Mouse (Mus musculus): ENCODE measurements around the gene Tph1. TPM values are rescaled to one million over a fixed set of nuclear protein-coding genes. Genes with fewer than 3 reads are reported as not detected.

Gene Tph1
- polyA plus RNA-seq, 1 experiment from 2014 or later = 0.28 TPM

DNA sequence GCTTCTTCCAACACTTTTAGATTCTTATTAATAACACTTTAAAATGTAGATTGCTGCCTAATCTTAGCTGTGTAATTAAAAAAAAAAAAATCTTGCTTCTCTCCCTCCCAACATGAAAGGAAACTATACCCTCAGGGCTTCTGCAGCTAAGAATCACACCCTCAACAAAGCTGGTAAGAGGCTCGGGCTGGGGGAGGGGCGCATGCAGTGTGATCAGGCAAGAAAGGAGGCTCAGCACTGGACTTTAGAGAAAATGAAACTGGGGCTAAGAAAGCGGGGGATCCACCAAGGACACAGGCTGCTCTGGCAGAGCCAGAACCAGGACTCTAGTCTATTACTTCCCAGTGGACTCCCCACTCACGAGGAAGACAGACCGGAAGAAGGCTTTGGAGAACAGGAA lies 71.2 kb downstream of the Tph1 start:
- peak overlapping the region; percentile 62 for H3K27ac ChIP-seq (replicated peaks; ENCODE audit: low read depth, low read length)
- peaks cover 13% of the 10 kb centered on the region; the same call in 1 of the 2 replicates for H3K4me1 ChIP-seq (ENCODE audit: control insufficient read depth, insufficient read depth, low read length)
- no peak overlapping the region for H3K4me2 ChIP-seq (ENCODE audit: low read length)
- ATAC-seq (ENCODE audit: low FRiP score, low TSS enrichment) (no peak), DNase-seq (peak; percentile 77)
- 0 out of 2 replicates have a peak, but pooled peaks cover 8% of the 10 kb centered on the region for H3K36me3 ChIP-seq (ENCODE audit: control insufficient read depth, insufficient read depth, low read length)
- H3K9me3 ChIP-seq (ENCODE audit: control insufficient read depth, low read length) = no peaks in the 10 kb centered on the region
- H3K4me3 ChIP-seq (replicated peaks; ENCODE audit: low read depth, low read length) = no peak overlapping the region
- no peak overlapping the region for H3K9ac ChIP-seq (replicated peaks; ENCODE audit: low read length)
- 46% methylated on average over 5 of the region's 5 CpGs for WGBS
- no peaks in the 10 kb centered on the region for H3K27me3 ChIP-seq (ENCODE audit: control insufficient read depth, insufficient read depth, low read length)

DNA sequence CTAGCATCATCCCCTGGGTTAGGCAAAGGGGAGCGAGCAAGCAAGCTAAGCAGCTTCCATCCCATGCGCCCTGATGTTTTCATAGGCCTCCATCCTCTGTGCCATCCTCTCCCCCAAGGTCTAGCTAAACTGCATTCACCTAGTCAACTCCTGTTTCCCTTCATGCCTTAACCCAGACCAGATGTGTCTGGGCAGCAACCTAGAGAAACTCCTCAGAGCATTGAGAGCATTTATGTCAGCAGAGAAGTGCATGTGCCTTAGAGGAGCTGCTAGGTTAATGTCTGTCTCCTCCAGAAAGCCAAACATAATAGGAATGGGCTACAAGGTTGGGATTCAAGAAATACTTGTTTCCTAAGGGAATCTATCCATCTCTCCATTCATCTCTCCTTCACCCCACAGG lies 75.3 kb downstream of the Tph1 start:
- Histone ChIP-seq H3K4me3 (replicated peaks; ENCODE audit: low read depth, low read length) (no peak overlapping the region), H3K9me3 (ENCODE audit: control insufficient read depth, low read length) (no peaks in the 10 kb centered on the region), H3K27ac (replicated peaks; ENCODE audit: low read depth, low read length) (no peak overlapping the region), H3K4me2 (ENCODE audit: low read length) (no peak overlapping the region), H3K4me1 (ENCODE audit: control insufficient read depth, insufficient read depth, low read length) (peaks cover 13% of the 10 kb centered on the region; the same call in 1 of the 2 replicates), H3K27me3 (ENCODE audit: control insufficient read depth, insufficient read depth, low read length) (no peaks in the 10 kb centered on the region), H3K9ac (replicated peaks; ENCODE audit: low read length) (no peak overlapping the region), H3K36me3 (ENCODE audit: control insufficient read depth, insufficient read depth, low read length) (no peaks in the 10 kb centered on the region)
- ATAC-seq (ENCODE audit: low FRiP score, low TSS enrichment) (no peak), DNase-seq (no peak)
- WGBS = 95% methylated on average over 2 of the region's 2 CpGs

Other genes starting within 250 kb of the Tph1 start
- 31.1 and 36.5 TPM in 2 replicates for gene Sergef, start 32.7 kb downstream of the Tph1 start, polyA plus RNA-seq (2014; fragmentation: Nextera tagmentation; extraction: Ambion mirVana)
- gene Saal1, start 38.1 kb upstream of the Tph1 start, polyA plus RNA-seq (2014; fragmentation: Nextera tagmentation; extraction: Ambion mirVana) = 13.4 and 19.5 TPM in 2 replicates
- not detected in 2 replicates for gene Saa3, start 43.2 kb upstream of the Tph1 start, polyA plus RNA-seq (2014; fragmentation: Nextera tagmentation; extraction: Ambion mirVana)
- not detected in 2 replicates for gene Saa4, start 60.1 kb upstream of the Tph1 start, polyA plus RNA-seq (2014; fragmentation: Nextera tagmentation; extraction: Ambion mirVana)
- gene Saa1, start 70.4 kb upstream of the Tph1 start, polyA plus RNA-seq (2014; fragmentation: Nextera tagmentation; extraction: Ambion mirVana) = not detected in 2 replicates
- gene Saa2, start 79.3 kb upstream of the Tph1 start, polyA plus RNA-seq (2014; fragmentation: Nextera tagmentation; extraction: Ambion mirVana) = not detected in 2 replicates
- 11.3 and 13.8 TPM in 2 replicates for gene Hps5, start 123.5 kb upstream of the Tph1 start, polyA plus RNA-seq (2014; fragmentation: Nextera tagmentation; extraction: Ambion mirVana)
- 38.1 and 47.2 TPM in 2 replicates for gene Gtf2h1, start 123.6 kb upstream of the Tph1 start, polyA plus RNA-seq (2014; fragmentation: Nextera tagmentation; extraction: Ambion mirVana)
- gene Ldha, start 168.9 kb upstream of the Tph1 start, polyA plus RNA-seq (2014; fragmentation: Nextera tagmentation; extraction: Ambion mirVana) = 423 and 442 TPM in 2 replicates
- 0.20 and 0.50 TPM in 2 replicates for gene Ldhc, start 188.7 kb upstream of the Tph1 start, polyA plus RNA-seq (2014; fragmentation: Nextera tagmentation; extraction: Ambion mirVana)
- gene Tsg101, start 247.4 kb upstream of the Tph1 start, polyA plus RNA-seq (2014; fragmentation: Nextera tagmentation; extraction: Ambion mirVana) = 417 and 445 TPM in 2 replicates